Mouse (Mus musculus): ENCODE measurements around the gene Bcat1. TPM values are rescaled to one million over a fixed set of nuclear protein-coding genes. Genes with fewer than 3 reads are reported as not detected.

Bcat1 gene
- polyA plus RNA-seq, 1 experiment from 2014 or later, result 14.9 TPM

- no peak overlapping the region for H3K9ac ChIP-seq
- WGBS, result 78% methylated on average over 7 of the region's 7 CpGs
- no peak overlapping the region for H3K4me3 ChIP-seq (ENCODE audit: low read depth, low read length)
- no peaks in the 10 kb centered on the region for H3K36me3 ChIP-seq (ENCODE audit: insufficient read depth)
- H3K27ac ChIP-seq (ENCODE audit: low read depth), result no peak overlapping the region
- no peaks in the 10 kb centered on the region for H3K27me3 ChIP-seq (ENCODE audit: insufficient read depth, low read length)
- H3K4me2 ChIP-seq, result no peak overlapping the region
- H3K4me1 ChIP-seq (ENCODE audit: insufficient read depth), result no peaks in the 10 kb centered on the region
- H3K9me3 ChIP-seq (ENCODE audit: low read depth, low read length), result no peaks in the 10 kb centered on the region
- no peak for ATAC-seq (ENCODE audit: insufficient read depth)
- DNase-seq, result no peak
- TF ChIP-seq CTCF (IDR thresholded peaks at IDR 0.05; ENCODE audit: low read depth), result no peak
Observed at GRCm38 (mm10) chr6:145091998-145092397, 16.0 kb upstream of the Bcat1 start.

GRCm38 (mm10) chr6:145090928-145091327 is 14.9 kb upstream of the Bcat1 start:
- DNase-seq (no peak), ATAC-seq (ENCODE audit: insufficient read depth) (no peak)
- Histone ChIP-seq H3K36me3 (ENCODE audit: insufficient read depth) (no peaks in the 10 kb centered on the region), H3K27me3 (ENCODE audit: insufficient read depth, low read length) (no peaks in the 10 kb centered on the region), H3K9ac (no peak overlapping the region), H3K27ac (ENCODE audit: low read depth) (no peak overlapping the region), H3K4me1 (ENCODE audit: insufficient read depth) (no peaks in the 10 kb centered on the region), H3K4me3 (ENCODE audit: low read depth, low read length) (no peak overlapping the region), H3K9me3 (ENCODE audit: low read depth, low read length) (no peaks in the 10 kb centered on the region), H3K4me2 (no peak overlapping the region)
- 55% methylated on average over 5 of the region's 5 CpGs for WGBS
- TF ChIP-seq CTCF (IDR thresholded peaks at IDR 0.05; ENCODE audit: low read depth), result no peak

- Histone ChIP-seq H3K4me3 (ENCODE audit: low read depth, low read length) (no peak overlapping the region), H3K9me3 (ENCODE audit: low read depth, low read length) (no peaks in the 10 kb centered on the region), H3K4me1 (ENCODE audit: insufficient read depth) (no peaks in the 10 kb centered on the region), H3K27me3 (ENCODE audit: insufficient read depth, low read length) (no peaks in the 10 kb centered on the region), H3K9ac (no peak overlapping the region), H3K4me2 (no peak overlapping the region), H3K36me3 (ENCODE audit: insufficient read depth) (no peaks in the 10 kb centered on the region), H3K27ac (ENCODE audit: low read depth) (no peak overlapping the region)
- no peak for TF ChIP-seq CTCF (IDR thresholded peaks at IDR 0.05; ENCODE audit: low read depth)
- 65% methylated on average over 6 of the region's 6 CpGs for WGBS
- DNase-seq (no peak), ATAC-seq (ENCODE audit: insufficient read depth) (no peak)
Observed at GRCm38 (mm10) chr6:145090201-145090863, 14.3 kb upstream of the Bcat1 start.

GRCm38 (mm10) chr6:145089373-145089772 is 13.4 kb upstream of the Bcat1 start:
- TF ChIP-seq CTCF (IDR thresholded peaks at IDR 0.05; ENCODE audit: low read depth), result no peak
- WGBS, result 43% methylated on average over 4 of the region's 4 CpGs
- Histone ChIP-seq H3K4me2 (no peak overlapping the region), H3K4me3 (ENCODE audit: low read depth, low read length) (no peak overlapping the region), H3K27me3 (ENCODE audit: insufficient read depth, low read length) (no peaks in the 10 kb centered on the region), H3K4me1 (ENCODE audit: insufficient read depth) (no peaks in the 10 kb centered on the region), H3K9ac (no peak overlapping the region), H3K36me3 (ENCODE audit: insufficient read depth) (no peaks in the 10 kb centered on the region), H3K27ac (ENCODE audit: low read depth) (no peak overlapping the region), H3K9me3 (ENCODE audit: low read depth, low read length) (no peaks in the 10 kb centered on the region)
- ATAC-seq (ENCODE audit: insufficient read depth) (no peak), DNase-seq (no peak)

- peak; percentile 70 for TF ChIP-seq CTCF (IDR thresholded peaks at IDR 0.05; ENCODE audit: low read depth)
- Histone ChIP-seq H3K4me1 (ENCODE audit: insufficient read depth) (no peaks in the 10 kb centered on the region), H3K27ac (ENCODE audit: low read depth) (no peak overlapping the region), H3K9me3 (ENCODE audit: low read depth, low read length) (no peaks in the 10 kb centered on the region), H3K9ac (no peak overlapping the region), H3K27me3 (ENCODE audit: insufficient read depth, low read length) (no peaks in the 10 kb centered on the region), H3K36me3 (ENCODE audit: insufficient read depth) (no peaks in the 10 kb centered on the region), H3K4me2 (no peak overlapping the region), H3K4me3 (ENCODE audit: low read depth, low read length) (no peak overlapping the region)
- WGBS, result 44% methylated on average over 4 of the region's 4 CpGs
- ATAC-seq (ENCODE audit: insufficient read depth), result no peak
- DNase-seq, result peak; percentile 77
Observed at GRCm38 (mm10) chr6:145088451-145089113, 12.6 kb upstream of the Bcat1 start.

GRCm38 (mm10) chr6:145084343-145085117 is 8.5 kb upstream of the Bcat1 start:
- Histone ChIP-seq H3K27ac (ENCODE audit: low read depth) (no peak overlapping the region), H3K9me3 (ENCODE audit: low read depth, low read length) (no peaks in the 10 kb centered on the region), H3K4me3 (ENCODE audit: low read depth, low read length) (no peak overlapping the region), H3K27me3 (ENCODE audit: insufficient read depth, low read length) (no peaks in the 10 kb centered on the region), H3K9ac (no peak overlapping the region), H3K4me2 (no peak overlapping the region), H3K36me3 (ENCODE audit: insufficient read depth) (no peaks in the 10 kb centered on the region), H3K4me1 (ENCODE audit: insufficient read depth) (no peaks in the 10 kb centered on the region)
- 87% methylated on average over 8 of the region's 8 CpGs for WGBS
- no peak for TF ChIP-seq CTCF (IDR thresholded peaks at IDR 0.05; ENCODE audit: low read depth)
- DNase-seq (no peak), ATAC-seq (ENCODE audit: insufficient read depth) (no peak)

- no peaks in the 10 kb centered on the region for H3K27me3 ChIP-seq (ENCODE audit: insufficient read depth, low read length)
- WGBS, result 57% methylated on average over 4 of the region's 4 CpGs
- ATAC-seq (ENCODE audit: insufficient read depth), result no peak
- H3K36me3 ChIP-seq (ENCODE audit: insufficient read depth), result no peaks in the 10 kb centered on the region
- H3K4me1 ChIP-seq (ENCODE audit: insufficient read depth), result no peaks in the 10 kb centered on the region
- H3K4me3 ChIP-seq (ENCODE audit: low read depth, low read length), result no peak overlapping the region
- DNase-seq, result no peak
- no peak overlapping the region for H3K4me2 ChIP-seq
- no peak overlapping the region for H3K9ac ChIP-seq
- no peak for TF ChIP-seq CTCF (IDR thresholded peaks at IDR 0.05; ENCODE audit: low read depth)
- H3K9me3 ChIP-seq (ENCODE audit: low read depth, low read length), result no peaks in the 10 kb centered on the region
- H3K27ac ChIP-seq (ENCODE audit: low read depth), result no peak overlapping the region
Observed at GRCm38 (mm10) chr6:145081721-145082120, 5.7 kb upstream of the Bcat1 start.
